Mouse (Mus musculus) stomach, postnatal 0 days (tissue): Measurements from ENCODE around the gene Pakap.

ENCODE experiments used
- CTCF ChIP-seq: IDR thresholded peaks from 2 replicates; pipeline ENCODE4 v1.5.1; 2016; ENCODE audit warnings: antibody characterized with exemption, low read depth, mild to moderate bottlenecking, moderate library complexity
- EP300 ChIP-seq: optimal IDR thresholded peaks from 2 replicates; pipeline ENCODE3; 2016; ENCODE audit warnings: antibody characterized with exemption

DNA sequence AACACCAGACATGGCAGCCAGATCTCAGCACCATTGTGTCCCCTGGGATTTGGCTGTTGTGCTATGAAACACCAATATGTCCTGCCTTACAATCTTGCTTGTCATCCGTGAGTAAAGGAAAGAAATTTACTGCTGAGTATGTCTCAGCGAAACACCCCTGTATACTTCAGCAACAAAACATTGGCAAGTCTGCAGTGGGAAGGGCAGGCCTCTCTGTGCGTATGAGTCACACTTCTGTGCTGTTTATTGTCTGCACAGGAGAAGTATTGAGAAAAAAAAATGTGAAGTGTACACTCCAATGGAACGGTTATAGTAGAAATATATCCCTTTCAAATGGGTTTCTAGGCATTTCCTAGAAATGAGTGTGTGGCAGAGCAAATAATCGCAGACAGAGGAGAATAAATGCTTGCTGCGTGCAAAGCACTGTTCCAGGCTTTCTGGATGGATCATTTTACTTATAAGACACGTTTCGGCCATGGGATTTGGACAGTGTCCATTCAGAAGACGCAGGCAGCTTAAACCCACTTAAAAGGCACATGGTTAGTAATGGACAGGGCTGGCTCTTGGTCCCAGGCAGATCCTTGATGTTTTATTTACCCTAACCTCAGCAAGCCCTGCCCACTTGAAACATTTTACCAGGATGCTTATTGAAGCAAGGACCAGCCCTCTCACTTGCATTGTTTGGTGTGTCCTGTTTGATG is 69.0 kb downstream of the Pakap start:
- TF ChIP-seq CTCF, result no peak
- TF ChIP-seq EP300, result no peak
